22 mouse cellular contexts compared by ENCODE assay signal in the genomic region with DNA sequence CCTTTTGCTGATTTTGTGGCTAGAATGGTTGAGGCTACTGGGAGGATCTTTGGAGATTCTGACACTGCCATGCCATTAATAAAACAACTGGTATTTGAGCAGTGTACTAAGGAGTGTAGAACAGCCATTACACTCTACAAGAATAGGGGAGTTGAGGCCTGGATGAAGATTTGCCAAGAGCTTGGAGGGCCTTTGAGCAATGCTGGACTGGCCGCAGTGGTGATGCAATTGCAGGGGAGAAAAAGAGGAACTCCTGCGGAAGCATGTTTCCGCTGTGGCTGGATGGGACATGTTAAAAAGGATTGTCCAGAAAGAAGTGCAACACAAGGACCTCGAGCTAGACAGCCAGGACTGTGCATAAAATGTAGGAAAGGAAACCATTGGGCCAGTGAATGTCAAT. TPM values are rescaled to one million over a fixed set of nuclear protein-coding genes. Genes with fewer than 3 reads are reported as not detected.
A peak's percentile ranks its signal among the peaks of the same experiment; 100 is the strongest.
DNase-seq lines count a peak whose midpoint lies in the region; ATAC-seq lines count a peak whose summit lies in the region.
"Had no signal": no experiment of that assay in that cellular context is flagged by ENCODE, and none has a peak within 500 bp of the region (broad histone marks: within the 10 kb centered on the region; RNA-seq: fewer than 3 reads in every experiment).

No protein-coding gene starts in this region.

- peak; percentile 62 for ATAC-seq in megakaryocyte, adult 5-6 weeks (ENCODE audit: poor library complexity, severe bottlenecking)
- peak; percentile 39; the same call in 1 of the 2 replicates for ATAC-seq in neutrophil, adult 5-6 weeks (ENCODE audit: extremely low read depth, insufficient number of reproducible peaks, low FRiP score, poor library complexity, severe bottlenecking)
- ATAC-seq: forebrain, embryonic 14.5 days; forebrain, postnatal 0 days; hindbrain, postnatal 0 days; inflammation-experienced regulatory T-cells, adult 6 months; Patski had no signal

- peak; percentile 11 for DNase-seq in lung, postnatal 36 days
- DNase-seq in lung, postnatal 25 days (ENCODE audit: low spot score) = no peak
- DNase-seq in left cerebral cortex, postnatal 25 days (ENCODE audit: low spot score in 2 of 2) = no peak
- no peak for DNase-seq in frontal cortex, postnatal 25 days (ENCODE audit: low spot score in 2 of 2)
- DNase-seq: adrenal gland, postnatal 10 days; adrenal gland, postnatal 36 days; cerebellum, adult 18-20 months; cerebellum, adult 9-10 months; cerebellum, postnatal 14 days; forebrain, postnatal 0 days; gastrocnemius, postnatal 25 days; heart, adult 2 months; heart, postnatal 14 days; heart, postnatal 4 days had no signal

- intact Hi-C loops in left cerebral cortex, postnatal 25 days (cut with DNase I) = no loop called here

RNA-seq across cellular contexts. Expression of a gene that starts 53.2 kb away (rescaled TPM):
- not detected in 2 replicates for total RNA-seq in megakaryocyte, adult 5-6 weeks (2015)
- not detected in 2 replicates for total RNA-seq in megakaryocyte, adult 5-6 weeks (2017)
- total RNA-seq in neutrophil, adult 5-6 weeks (2017) = not detected in 2 replicates
- not detected for total RNA-seq in left cerebral cortex, postnatal 25 days (2021)
- total RNA-seq: forebrain, postnatal 0 days; G1E; gastrocnemius, adult 8-10 months; gastrocnemius, postnatal 25 days; heart, adult 2 months had no signal
